Mouse (Mus musculus): ENCODE results near the gene Slc15a5.

The Slc15a5 gene

DNA sequence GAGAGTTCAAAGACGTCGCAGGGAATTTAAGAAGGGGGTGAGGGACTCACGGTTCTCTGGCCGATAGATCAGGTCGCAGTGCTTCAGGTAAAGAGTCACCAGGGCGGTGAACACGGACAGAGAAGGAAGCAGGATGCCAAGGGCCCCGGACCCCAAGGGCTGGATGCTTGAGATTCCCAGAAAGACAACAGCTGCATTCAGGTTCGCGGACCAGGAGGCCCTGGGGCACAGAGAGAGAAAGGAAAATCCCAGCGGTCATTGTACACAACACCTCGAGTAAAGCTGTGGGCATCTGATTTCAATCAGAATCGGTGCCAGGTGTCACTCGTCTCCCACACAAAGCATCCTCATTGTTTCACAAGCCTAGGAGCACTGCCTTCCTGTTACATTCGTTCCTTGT lies 24.1 kb downstream of the Slc15a5 start:
- ATAC-seq (ENCODE audit: low TSS enrichment): no peak

DNA sequence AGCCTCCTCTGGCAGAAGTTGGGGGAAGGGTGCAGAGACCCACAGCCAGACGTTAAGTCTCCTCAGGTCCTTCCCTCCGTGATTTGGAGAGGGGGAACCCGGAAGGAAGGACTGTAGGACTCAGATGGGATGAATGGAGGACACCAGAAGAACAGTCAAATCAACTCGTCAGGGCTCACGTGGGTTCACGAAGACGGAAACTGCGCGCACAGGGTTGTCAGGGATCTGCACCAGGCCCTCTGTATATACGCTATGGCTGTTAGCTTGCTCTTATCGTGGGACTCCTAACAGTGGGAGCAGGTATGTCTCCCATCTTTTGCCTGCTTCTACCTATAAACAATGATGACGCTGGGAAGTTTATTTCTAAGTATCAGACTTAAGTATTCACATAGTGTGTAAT lies 24.8 kb downstream of the Slc15a5 start:
- no peak for ATAC-seq (ENCODE audit: low TSS enrichment)

DNA sequence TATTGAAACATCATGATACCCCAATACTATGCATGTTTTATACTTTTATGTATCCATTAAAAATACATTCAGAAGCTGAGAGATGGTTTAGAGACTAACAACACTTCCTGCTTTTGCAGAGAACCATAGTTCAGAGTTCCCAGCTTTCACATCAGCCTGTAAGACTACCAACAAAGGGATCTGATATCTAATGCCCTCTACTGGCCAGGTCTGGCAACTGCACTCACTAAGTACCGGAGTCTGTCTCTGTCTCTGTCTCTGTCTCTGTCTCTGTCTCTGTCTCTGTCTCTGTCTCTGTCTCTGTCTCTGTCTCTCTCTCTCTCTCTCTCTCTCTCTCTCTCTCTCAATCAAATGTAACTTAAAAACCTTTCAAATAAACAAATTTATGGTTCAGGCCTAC lies 25.6 kb downstream of the Slc15a5 start:
- ATAC-seq (ENCODE audit: low TSS enrichment): no peak

DNA sequence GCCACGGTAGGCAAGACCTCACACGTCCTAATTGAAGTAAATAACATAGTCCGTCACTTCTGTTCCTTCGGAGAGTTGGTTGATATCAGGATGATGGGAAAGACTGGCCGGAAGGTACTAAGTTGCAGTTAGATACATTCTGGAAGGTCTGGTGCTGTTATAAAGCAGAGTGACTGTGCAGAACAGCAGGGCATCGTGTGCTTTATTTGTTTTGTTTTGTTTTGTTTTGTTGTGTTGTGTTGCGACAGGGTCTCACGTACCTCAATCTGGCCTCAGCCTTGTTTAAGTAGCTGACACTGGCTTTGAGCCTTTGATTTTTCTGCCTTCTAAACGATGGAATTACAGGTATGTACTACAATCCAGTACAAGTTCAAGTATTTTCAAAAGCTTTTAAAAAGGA lies 26.0 kb downstream of the Slc15a5 start:
- ATAC-seq (ENCODE audit: low TSS enrichment): no peak

DNA sequence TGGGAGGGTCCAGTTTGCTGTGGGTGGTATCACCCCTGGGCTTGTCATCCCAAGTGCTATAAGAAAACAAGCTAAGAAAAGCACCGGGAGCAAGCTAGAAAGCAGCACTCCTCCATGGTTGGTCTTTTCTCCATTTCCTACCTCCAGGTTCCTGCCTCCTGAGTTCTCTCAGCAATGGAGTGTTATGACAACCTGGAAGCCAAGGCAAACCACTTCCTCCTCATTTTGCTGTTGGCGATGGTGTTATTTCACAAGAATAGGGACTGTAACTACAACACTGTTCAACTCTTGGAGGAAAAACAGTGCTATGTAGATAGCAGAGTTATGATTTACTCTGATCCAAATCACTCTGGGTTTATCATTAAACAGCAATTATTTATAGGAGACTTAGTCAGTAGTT lies 34.4 kb downstream of the Slc15a5 start:
- ATAC-seq (ENCODE audit: low TSS enrichment): no peak

DNA sequence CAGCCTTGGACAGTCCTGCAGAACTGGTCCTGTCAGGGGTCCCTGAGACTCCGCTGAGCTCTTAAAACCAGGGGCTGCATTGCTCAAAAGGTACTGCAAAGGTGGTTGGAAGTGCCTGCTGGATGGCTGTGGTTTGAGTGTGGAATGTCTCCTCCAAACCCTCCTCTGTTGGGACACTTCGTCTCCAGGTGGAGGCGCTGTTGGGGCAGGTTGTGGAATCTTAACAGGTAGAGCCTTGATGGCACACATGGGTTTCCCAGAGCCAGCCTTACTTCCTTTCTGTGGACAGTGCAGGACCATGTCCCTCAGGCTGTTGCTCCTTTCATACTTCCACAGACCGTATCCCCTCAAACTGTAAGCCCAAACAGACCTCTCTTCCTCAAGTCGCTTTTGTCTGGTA lies 36.8 kb downstream of the Slc15a5 start:
- ATAC-seq (ENCODE audit: low TSS enrichment): no peak

DNA sequence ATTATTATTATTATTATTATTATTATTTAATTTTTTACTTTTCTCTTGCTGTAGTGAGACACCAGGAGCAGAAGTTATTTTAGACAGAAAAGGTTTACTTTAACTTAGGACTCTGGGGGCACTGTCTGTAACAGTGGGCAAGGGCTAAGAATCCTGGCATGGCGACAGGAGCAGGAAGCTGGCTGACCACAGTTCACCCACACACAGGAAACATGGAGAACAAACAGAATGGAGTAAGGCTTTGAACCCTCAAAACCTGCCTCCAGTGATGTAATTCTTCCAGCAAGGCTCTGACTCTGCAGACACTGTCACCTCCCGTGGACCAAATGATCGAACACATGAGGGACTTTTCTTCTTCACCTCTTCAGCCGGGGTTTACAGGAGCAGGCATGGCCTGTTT lies 37.9 kb downstream of the Slc15a5 start:
- ATAC-seq (ENCODE audit: low TSS enrichment): no peak

DNA sequence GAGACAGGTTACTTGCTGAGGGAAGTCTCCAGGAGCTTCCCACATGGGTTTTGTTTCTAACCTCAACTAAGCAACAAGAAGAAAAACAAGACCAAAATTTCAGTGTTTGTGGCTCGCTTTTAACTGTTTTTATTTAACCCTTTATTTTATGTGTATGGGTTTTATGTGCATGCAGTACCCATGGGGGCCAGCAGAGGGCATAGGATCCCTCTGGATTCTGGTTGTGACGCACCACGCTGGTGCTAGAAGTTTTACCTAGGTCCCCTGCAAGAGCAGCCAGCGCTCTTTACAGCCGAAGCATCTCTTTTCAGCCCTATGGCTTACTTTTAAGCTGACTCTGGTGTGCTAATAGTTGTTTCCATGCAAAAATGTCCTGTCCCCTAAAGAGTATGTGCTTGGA lies 42.1 kb downstream of the Slc15a5 start:
- no peak for ATAC-seq (ENCODE audit: low TSS enrichment)

DNA sequence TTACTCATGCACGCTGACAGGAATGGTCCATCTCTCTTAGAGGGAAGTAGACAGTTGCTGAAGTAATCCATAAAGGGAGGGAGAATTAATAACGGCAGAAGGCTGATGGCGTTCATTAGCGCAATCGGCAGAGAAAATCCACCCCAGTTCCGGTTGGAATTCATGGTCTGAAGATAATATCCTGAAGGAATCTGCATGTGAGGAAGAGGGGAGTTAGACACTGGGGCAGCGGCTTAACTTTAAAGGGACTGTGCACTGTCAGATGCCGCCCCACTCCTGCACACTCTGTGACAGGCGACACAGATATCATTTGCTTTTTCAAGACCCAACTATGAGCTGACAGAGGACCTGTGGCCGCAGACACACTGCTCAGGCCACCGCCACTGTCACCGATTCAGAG lies 42.8 kb downstream of the Slc15a5 start:
- no peak for ATAC-seq (ENCODE audit: low TSS enrichment)

DNA sequence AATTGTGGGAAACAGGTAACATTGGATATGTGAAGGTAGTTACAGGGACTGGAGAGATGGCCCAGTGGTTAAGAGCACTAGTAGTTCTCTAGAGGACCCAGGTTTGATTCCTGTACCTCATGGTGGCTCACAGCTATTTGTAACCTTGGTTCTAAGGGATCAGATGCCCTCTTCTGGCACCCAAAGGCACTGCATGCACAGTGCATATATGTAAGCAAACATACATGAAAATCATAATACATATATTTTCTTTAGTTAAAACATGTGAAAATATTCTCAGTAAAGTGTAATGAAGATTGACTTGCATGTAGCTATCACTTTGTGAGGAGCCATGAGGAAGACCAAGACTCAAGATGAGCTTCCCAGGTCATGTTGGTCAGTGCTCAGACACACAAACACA lies 62.8 kb downstream of the Slc15a5 start:
- no peak for ATAC-seq (ENCODE audit: low TSS enrichment)

DNA sequence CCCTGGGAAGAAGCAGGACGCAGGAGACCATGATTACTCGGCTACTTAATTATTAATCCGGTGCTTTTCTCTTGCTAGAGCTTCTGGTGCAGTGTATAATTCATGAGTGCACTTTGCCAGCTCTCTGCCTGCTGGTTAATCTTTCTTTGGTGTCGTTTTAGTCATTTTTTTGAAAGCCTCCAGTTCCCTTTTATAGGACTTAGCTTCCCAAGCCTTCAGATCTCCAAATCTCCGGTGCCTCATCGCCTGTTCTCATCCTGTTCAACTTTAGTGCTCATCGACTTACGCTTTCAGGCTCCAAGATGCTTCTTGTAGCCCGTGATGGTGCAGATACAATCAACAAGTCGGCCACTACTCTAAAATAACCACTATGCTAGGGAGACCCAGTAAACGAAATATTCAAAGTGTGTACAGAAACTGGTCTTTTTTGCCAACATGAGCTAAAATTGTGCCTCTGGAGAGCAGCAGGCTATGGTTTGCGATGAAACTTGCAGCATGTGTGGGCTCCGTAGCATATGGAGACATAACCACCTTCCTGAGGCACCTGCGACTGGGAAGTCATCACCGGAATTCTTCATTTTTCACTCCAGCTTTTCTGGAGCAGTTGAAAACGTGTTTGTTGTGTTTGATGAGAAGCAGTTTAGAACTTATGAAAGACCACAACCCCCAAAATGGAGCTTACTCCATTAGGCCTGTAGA lies 64.6 kb downstream of the Slc15a5 start:
- peak; percentile 91 for ATAC-seq (ENCODE audit: low TSS enrichment)

DNA sequence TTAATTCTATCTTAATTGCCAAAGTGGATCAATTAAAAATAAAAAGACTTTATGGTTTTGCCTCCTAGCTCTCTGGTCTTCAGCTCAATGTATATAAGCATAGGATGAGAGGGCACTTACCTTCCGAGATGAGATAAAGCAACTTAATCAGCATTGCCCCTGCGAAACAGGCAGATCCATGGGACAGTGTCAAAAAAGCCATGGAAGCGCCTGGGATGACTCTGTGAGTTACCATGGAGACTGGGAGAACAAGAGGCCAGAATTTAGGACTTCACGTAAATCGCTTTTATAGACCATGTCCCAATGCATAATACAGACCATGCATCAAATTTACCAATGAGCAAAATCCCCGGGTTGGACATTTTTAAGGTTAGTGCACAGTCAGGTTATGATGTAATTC lies 67.8 kb downstream of the Slc15a5 start:
- ATAC-seq (ENCODE audit: low TSS enrichment): no peak

DNA sequence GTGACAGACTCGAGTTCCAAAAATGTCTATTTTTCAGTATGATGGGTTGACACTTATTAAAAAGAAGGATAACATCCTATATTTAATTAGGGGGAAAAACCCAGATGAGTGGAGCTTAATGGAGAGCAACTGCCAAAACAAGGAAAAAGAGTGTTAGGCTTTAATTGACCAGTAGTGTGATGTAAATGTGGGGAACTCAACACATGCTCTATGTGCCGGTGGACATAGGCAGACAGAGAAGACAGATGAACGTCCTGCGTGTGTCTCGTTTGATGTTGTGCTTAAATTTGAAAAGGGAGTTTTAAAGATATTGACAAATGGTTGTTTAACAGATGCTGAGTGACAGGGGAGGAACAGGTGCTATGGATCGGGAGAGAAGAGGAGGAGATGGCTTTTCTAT lies 72.0 kb downstream of the Slc15a5 start:
- no peak for ATAC-seq (ENCODE audit: low TSS enrichment)

DNA sequence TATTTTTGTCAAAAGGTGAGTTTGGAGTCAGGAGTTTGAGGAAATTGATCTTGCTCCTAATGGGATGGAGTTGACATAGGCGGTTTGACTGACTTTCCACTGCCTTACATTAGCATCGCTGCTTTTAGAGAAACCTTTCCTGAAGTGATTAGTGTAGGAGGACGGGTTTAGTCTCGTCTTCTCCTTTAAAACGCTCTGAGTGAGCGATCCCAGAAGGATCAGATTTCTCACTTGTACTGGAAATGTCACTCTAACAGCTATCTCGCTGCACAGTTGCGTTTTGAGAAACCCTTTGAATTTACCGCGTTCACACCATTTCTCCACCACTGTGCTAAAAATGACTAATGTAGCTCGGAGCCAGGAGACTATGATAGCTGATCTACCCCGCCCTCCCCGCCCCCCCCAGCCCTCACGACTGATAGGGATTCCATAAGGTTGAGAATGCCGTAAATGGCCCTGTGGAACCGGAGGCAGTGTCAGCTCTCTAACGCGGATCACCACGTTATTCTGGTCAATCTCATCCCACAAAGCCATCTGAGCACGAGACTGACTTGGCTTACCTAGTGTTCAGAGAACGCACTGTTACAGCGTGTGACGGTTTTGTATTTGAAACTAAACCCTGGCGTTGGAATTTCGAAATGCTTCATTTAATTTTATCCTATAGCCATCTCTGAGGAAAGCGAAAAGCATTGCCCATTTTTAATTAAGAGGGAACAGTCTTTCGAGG lies 73.0 kb downstream of the Slc15a5 start:
- ATAC-seq (ENCODE audit: low TSS enrichment): peak; percentile 29

DNA sequence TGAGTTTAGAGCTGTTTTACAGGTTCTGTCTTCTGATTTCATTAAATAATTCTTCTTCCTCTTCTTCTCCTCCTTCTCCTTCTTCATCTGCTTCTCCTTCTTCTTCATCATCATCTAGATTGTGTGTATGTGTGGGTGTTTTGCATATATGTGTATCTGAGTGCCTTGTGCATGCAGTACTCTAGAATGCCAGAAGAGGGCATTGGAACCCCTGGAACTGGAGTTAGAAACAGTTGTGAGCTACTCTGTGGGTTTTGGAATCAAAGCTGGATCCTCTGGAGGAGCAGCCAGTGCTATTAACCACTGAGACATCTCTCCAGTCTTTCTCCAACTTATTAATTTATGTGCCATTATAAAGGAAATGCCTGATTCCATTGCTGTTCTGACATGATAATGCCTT lies 89.9 kb downstream of the Slc15a5 start:
- no peak for ATAC-seq (ENCODE audit: low TSS enrichment)

DNA sequence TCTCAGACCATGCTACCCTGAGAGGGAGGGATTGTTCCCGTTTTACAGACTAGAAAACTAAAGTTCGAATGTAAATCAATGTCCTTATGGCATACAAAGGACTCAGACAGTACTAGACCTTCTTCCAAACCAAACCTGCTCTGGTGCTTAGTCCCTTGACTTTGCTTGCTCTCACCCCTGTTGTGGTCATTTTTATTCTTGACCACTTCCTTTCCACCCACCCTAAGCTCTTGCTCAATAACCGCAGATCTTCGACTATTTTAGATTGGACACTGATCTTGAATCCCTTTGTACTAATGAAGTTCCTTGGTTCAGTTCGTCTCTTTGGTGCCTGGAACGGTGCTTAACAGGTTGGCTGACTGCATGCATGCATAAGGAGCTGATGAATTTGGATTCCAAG lies 94.5 kb downstream of the Slc15a5 start:
- ATAC-seq (ENCODE audit: low TSS enrichment): no peak

DNA sequence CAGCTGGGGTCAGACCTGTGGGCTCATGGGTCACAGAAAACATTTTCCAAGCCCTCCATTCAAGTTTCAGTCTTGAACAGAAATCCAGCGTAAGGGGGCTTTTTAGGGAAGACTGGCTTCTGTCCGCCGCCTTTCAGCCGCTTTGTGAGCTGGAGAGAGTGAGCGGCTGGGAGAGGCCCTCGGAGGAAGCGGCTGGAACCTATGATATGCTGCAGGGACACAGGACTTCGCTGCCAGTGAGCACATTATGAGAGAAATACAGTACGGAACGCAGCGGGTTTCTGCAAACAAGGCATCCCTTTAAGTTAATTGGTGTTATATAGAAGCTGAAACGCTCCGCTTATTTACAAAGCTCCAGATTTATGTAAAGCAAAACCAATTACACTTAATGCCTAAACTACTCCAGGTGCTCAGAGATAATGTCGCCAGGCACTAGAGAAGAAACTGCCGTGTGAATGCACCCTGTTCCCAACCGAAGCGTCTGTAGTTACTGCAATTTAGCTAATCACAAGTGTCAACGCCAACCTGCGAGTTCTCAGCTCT lies 97.5 kb downstream of the Slc15a5 start:
- ATAC-seq (ENCODE audit: low TSS enrichment): no peak

DNA sequence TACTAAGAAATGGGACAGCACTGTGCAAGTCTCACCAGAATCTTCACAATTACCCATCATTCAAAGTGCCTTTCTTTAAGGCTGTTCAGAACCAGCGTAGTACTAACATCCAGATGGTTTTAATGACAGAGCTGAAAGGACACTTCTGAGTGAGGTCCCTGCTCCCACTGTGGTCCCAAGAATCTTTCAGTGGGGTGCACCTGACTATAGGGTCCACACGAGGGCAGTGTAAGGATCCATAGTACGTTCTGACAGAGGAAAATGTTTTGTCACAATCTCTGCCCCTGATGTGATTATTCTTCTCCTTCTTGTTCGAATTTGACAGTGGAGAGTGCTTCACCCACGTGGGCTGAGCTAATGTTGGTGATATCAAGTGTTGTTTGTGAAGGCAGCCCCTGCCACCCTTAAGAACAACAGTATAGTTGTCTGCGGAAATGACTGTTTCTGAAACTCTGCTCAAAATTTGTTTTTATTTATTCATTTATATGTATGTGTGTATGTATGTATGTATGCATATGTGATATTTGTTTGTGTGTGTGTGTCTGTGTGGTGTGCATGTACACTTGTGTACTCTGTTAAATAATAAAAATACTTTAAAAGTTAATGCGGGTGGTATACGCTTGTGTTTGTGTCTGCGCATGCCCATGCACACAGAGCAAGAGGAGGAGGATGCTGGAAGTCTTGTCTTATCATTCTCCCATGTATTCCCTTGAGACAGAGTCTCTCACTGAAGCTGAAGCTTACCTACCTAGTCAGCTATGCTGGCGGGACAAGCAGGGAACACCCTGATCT lies 98.6 kb downstream of the Slc15a5 start:
- ATAC-seq (ENCODE audit: low TSS enrichment): peak; percentile 85

DNA sequence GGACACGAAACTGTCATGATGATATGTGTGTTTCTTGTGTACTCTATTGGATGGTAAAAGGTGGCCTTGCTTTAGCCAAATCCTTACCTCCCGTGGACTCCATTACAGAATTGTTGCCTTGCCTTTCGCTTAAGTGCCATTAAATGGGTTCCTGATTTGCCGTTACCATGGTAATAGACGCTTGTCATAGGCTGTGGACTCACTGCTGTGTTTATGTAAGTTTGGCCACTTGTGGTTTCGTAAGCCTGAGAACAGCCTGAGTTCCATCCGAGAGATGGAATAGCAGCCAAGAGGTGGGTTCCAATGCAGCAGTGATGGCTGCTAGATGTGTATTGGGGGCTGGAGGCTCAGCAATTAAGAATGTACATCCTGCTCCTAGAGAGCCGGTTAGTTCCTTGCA lies 99.3 kb downstream of the Slc15a5 start:
- ATAC-seq (ENCODE audit: low TSS enrichment): peak; percentile 58; the same call in 1 of the 2 replicates

DNA sequence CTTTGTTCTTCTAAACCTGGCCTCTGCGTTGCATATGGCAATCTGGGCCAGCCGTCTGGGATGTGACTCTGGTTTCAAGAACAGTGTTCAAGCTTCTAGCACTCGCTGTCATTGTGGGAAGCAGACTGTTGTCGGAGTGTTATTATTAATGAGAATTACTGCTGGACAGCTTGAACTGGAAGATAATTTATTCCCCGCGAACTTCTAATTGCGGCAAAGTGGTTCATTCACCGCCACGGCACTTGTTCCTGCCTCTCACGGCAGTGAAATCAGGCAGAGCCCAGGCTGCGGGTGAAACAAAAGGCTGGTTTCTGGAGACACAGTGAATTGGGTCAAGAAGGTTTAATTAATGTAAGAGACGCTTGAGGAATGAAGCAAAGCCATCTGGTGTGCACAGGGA lies 99.9 kb downstream of the Slc15a5 start:
- ATAC-seq (ENCODE audit: low TSS enrichment): peak; percentile 66; the same call in 1 of the 2 replicates

DNA sequence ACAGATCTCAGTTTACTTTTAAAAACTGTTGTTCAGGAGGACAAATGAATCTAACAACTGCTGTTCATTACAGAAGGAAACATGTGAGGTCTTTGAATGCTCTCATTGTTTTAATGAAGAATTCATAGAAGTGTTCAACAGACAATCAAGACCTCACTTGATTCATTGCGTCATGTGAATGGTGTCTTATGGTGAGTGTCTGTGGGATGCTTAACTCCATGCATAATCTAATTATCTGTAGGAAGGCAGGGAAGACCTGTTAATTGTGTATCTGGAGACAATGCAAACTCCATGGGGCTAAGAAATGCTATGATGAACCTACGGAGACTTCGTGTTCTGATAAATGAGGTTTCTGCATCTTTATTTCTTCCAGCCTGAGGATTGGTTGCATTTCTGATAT lies 103.7 kb downstream of the Slc15a5 start:
- ATAC-seq (ENCODE audit: low TSS enrichment): no peak

DNA sequence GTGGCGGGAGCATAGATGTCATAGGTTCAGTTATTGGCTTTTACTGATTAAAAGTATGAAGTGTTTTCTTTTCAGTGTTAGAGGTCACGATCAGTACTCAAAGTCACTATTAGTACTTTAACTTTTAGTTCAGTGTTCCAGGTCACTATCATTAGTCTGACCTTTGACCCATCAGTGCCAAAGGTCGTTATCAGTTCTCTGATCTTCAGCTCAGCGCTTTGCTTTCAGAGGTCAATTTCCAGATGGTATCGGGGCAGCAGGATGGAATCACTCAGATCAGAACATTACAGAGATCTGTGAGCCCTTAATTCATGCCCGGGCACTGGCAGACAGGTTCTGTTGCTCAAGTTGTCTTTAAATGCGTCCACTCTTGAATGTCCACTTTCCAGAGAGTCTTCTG lies 116.0 kb downstream of the Slc15a5 start:
- ATAC-seq (ENCODE audit: low TSS enrichment): no peak

DNA sequence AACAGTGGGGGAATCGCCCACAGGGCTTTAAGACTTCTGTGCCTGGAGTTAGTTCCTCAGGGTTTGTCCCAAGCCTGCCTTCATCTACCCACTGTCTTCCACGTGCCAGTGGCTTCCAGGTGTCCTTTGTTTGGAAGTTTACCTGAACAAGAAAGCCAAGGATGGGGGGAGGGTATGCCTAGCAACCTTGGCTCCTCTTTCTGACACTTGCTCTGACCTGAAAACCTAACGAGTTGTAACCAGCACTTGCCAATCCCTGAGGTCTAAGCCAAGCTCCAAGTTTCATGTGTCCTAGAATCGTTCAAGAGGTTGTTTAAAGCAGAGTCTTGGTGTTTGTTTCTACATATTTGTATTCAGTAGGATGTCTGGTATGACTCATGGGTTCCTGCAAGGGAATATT lies 116.9 kb downstream of the Slc15a5 start:
- peak; percentile 82 for ATAC-seq (ENCODE audit: low TSS enrichment)

Measured in frontal cortex, adult (tissue).